Mouse (Mus musculus): ENCODE data around the gene Rfx8. TPM values are rescaled to one million over a fixed set of nuclear protein-coding genes. Genes with fewer than 3 reads are reported as not detected.

Gene Rfx8
- polyA plus RNA-seq, 1 experiment from 2014 or later: 0.31 TPM

- no peak for DNase-seq (ENCODE audit: low spot score)
These were observed 14.1 kb upstream of the Rfx8 start for GRCm38 (mm10) chr1:39734881-39735280.

- DNase-seq (ENCODE audit: low spot score): peak; percentile 58
These were observed 13.5 kb upstream of the Rfx8 start for GRCm38 (mm10) chr1:39734311-39734710.

- DNase-seq (ENCODE audit: low spot score): no peak
These were observed 13.1 kb upstream of the Rfx8 start for GRCm38 (mm10) chr1:39733876-39734275.

- DNase-seq (ENCODE audit: low spot score): no peak
These were observed 11.3 kb upstream of the Rfx8 start for GRCm38 (mm10) chr1:39732081-39732480.

- DNase-seq (ENCODE audit: low spot score): no peak
These were observed 10.7 kb upstream of the Rfx8 start for GRCm38 (mm10) chr1:39731543-39731942.

- no peak for DNase-seq (ENCODE audit: low spot score)
These were observed 10.1 kb upstream of the Rfx8 start for GRCm38 (mm10) chr1:39730868-39731267.

GRCm38 (mm10) chr1:39729919-39730318 lies 9.1 kb upstream of the Rfx8 start:
- no peak for DNase-seq (ENCODE audit: low spot score)

GRCm38 (mm10) chr1:39721351-39721726 lies 542 bp upstream of the Rfx8 start:
- no peak for DNase-seq (ENCODE audit: low spot score)

GRCm38 (mm10) chr1:39720186-39720585 lies 611 bp downstream of the Rfx8 start:
- DNase-seq (ENCODE audit: low spot score): no peak

- no peak for DNase-seq (ENCODE audit: low spot score)
These were observed 5.2 kb downstream of the Rfx8 start for GRCm38 (mm10) chr1:39715551-39715950.

- DNase-seq (ENCODE audit: low spot score): no peak
These were observed 6.1 kb downstream of the Rfx8 start for GRCm38 (mm10) chr1:39714729-39715128.

- peak; percentile 37 for DNase-seq (ENCODE audit: low spot score)
These were observed 6.7 kb downstream of the Rfx8 start for GRCm38 (mm10) chr1:39713842-39714658.

GRCm38 (mm10) chr1:39713300-39713699 lies 7.5 kb downstream of the Rfx8 start:
- DNase-seq (ENCODE audit: low spot score): peak; percentile 50

GRCm38 (mm10) chr1:39712261-39712660 lies 8.5 kb downstream of the Rfx8 start:
- no peak for DNase-seq (ENCODE audit: low spot score)

- no peak for DNase-seq (ENCODE audit: low spot score)
These were observed 10.2 kb downstream of the Rfx8 start for GRCm38 (mm10) chr1:39710604-39711003.

GRCm38 (mm10) chr1:39710016-39710415 lies 10.8 kb downstream of the Rfx8 start:
- DNase-seq (ENCODE audit: low spot score): peak; percentile 41

- DNase-seq (ENCODE audit: low spot score): no peak
These were observed 12.0 kb downstream of the Rfx8 start for GRCm38 (mm10) chr1:39708778-39709177.

- peak; percentile 46 for DNase-seq (ENCODE audit: low spot score)
These were observed 18.4 kb downstream of the Rfx8 start for GRCm38 (mm10) chr1:39702216-39703046.

GRCm38 (mm10) chr1:39701274-39701602 lies 19.6 kb downstream of the Rfx8 start:
- DNase-seq (ENCODE audit: low spot score): peak; percentile 70

GRCm38 (mm10) chr1:39700599-39701273 lies 20.1 kb downstream of the Rfx8 start:
- no peak for DNase-seq (ENCODE audit: low spot score)

GRCm38 (mm10) chr1:39698456-39698855 lies 22.3 kb downstream of the Rfx8 start:
- DNase-seq (ENCODE audit: low spot score): no peak

GRCm38 (mm10) chr1:39695198-39695597 lies 25.6 kb downstream of the Rfx8 start:
- no peak for DNase-seq (ENCODE audit: low spot score)

All from thymus, postnatal 0 days (tissue).